Mouse (Mus musculus) embryonic fibroblast, embryonic 13.5 days (primary cell): ENCODE measurements around the gene Fer1l5. TPM values are rescaled to one million over a fixed set of nuclear protein-coding genes. Genes with fewer than 3 reads are reported as not detected.
A peak's percentile ranks its signal among the peaks of the same experiment; 100 is the strongest.

Source experiments
- H3K27ac ChIP-seq: 2 replicates; pipeline ENCODE4 v1.5.1; 2012; ENCODE audit warnings: low read length, control low read depth, inconsistent platforms; ENCODE audit not compliant: insufficient read depth
- H3K4me1 ChIP-seq: 2 replicates; pipeline ENCODE4 v1.6.1; 2011; ENCODE audit warnings: low read length; ENCODE audit not compliant: control insufficient read depth, insufficient read depth
- H3K4me3 ChIP-seq: 2 replicates; pipeline ENCODE4 v1.5.1; 2011; ENCODE audit warnings: mild to moderate bottlenecking, control low read depth, low read length; ENCODE audit not compliant: insufficient read depth
- CTCF ChIP-seq: IDR thresholded peaks from 2 replicates; pipeline ENCODE4 v1.5.1; 2011; ENCODE audit warnings: mild to moderate bottlenecking, control low read depth, low read length, moderate library complexity, borderline replicate concordance; ENCODE audit not compliant: insufficient read depth
- POLR2A ChIP-seq: IDR thresholded peaks from 2 replicates; pipeline ENCODE4 v1.6.1; 2011; ENCODE audit warnings: low read depth, mild to moderate bottlenecking, control low read depth, low read length, moderate library complexity
- polyA plus RNA-seq: library from polyadenylated mRNA; stranded (reverse); fragments of >200 nt; gene quantifications from 2 replicates; pipeline ENCODE4 v1.2.4, GENCODE M21; 2011; ENCODE audit warnings: low read depth; ENCODE audit not compliant: missing spikeins, insufficient read length

The Fer1l5 gene
- polyA plus RNA-seq: not detected in 2 replicates

DNA sequence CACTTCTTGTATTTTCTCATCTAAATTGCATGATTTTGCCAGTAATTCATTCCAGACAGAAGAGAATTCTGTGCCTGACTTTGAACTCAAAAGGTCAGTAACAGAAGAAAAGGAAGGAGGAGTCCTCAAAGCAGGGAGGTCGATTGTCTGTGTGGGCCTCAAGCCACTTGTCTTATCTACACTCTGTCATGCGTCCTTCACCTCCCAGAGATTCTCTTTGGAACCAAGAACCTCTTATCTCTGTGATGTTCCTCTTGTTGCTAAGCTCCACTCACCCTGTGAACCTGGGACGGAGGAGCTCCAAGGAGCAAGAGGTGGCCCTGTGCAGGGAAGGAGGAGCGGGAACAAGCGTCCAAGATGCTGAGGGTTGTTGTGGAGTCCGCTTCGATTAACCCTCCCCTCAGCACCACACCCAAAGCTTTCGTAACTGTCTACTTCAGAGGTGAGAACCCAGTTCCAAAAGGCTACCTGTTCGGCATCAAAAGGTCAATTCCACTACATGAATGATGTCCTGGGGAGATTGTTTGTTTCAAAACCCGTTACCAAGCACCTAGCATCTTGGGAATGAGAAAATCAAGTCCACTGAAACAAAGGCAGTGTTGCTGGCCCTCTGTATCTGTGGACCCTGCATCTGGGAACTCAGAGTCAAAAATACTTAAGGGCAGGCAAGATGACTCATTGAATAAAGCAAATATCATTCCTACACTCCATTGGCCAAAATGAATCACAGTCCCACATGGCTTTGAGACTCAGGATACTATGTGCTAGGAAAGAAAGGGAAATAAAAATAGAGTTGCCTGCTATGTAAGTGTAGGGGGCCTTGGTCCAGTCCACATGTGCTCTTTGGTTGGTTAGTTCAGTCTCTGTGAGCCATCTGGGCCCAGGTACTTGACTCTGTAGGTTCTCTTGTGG lies at the start of gene Fer1l5:
Gene Fer1l5 (plus strand): TSS at position 358 of the 912 bp plus-strand sequence.
- H3K4me3 ChIP-seq: no peak within 1 kb of the TSS
- TF ChIP-seq CTCF: no peak
- TF ChIP-seq POLR2A: no peak
- 0 out of 2 replicates have a peak, but pooled peaks cover 4% of the 10 kb centered on the region for H3K4me1 ChIP-seq
- H3K27ac ChIP-seq: no peak within 1 kb of the TSS

- H3K4me1 ChIP-seq: peaks cover 3% of the 10 kb centered on the region; the same call in 1 of the 2 replicates
- no peak overlapping the region for H3K4me3 ChIP-seq
- no peak overlapping the region for H3K27ac ChIP-seq
- TF ChIP-seq CTCF (no peak), POLR2A (no peak)
Measured at GRCm38 (mm10) chr1:36323076-36323475, 49.0 kb upstream of the Fer1l5 start.

- TF ChIP-seq POLR2A: no peak
- peak; percentile 66; the same call in 1 of the 2 replicates for TF ChIP-seq CTCF
- Histone ChIP-seq H3K27ac (no peak overlapping the region), H3K4me1 (peaks cover 3% of the 10 kb centered on the region; the same call in 1 of the 2 replicates), H3K4me3 (no peak overlapping the region)
Measured at GRCm38 (mm10) chr1:36323746-36324448, 48.2 kb upstream of the Fer1l5 start.

- TF ChIP-seq POLR2A (no peak), CTCF (no peak)
- peak overlapping the region; percentile 53 for H3K27ac ChIP-seq
Measured at GRCm38 (mm10) chr1:36325900-36326321, 46.2 kb upstream of the Fer1l5 start.

DNA sequence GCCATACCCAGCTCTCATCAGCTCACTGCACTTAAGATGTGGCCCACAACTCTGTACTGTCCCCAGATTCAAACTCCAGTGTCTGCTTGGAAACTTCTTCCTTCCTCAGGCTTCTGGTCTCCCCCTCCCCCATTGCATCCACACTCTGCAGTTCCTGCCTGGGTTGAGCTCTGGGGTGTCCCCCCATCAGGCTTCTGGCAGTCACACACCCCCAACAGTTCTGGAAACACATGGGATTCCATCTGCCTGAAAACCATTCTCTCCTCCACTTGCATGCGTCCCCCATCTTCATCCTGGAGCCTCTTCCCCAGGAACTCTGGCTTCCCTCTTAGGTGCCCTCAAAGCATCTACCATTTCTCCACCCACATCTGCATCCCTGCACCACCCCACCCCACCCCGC lies 45.3 kb upstream of the Fer1l5 start:
- TF ChIP-seq POLR2A: no peak
- TF ChIP-seq CTCF: no peak
- Histone ChIP-seq H3K4me3 (no peak overlapping the region), H3K4me1 (peaks cover 3% of the 10 kb centered on the region; the same call in 1 of the 2 replicates), H3K27ac (peak overlapping the region; percentile 53)

More at GRCm38 (mm10) chr1:36325900-36326321, 46.2 kb upstream of the Fer1l5 start:
- Histone ChIP-seq H3K4me1 (peaks cover 3% of the 10 kb centered on the region; the same call in 1 of the 2 replicates), H3K4me3 (no peak overlapping the region)

- Histone ChIP-seq H3K4me1 (no peaks in the 10 kb centered on the region), H3K27ac (no peak overlapping the region), H3K4me3 (no peak overlapping the region)
- no peak for TF ChIP-seq CTCF
- TF ChIP-seq POLR2A: no peak
Measured at GRCm38 (mm10) chr1:36331743-36332142, 40.3 kb upstream of the Fer1l5 start.

GRCm38 (mm10) chr1:36332955-36333887 lies 38.9 kb upstream of the Fer1l5 start:
- Histone ChIP-seq H3K4me3 (no peak overlapping the region), H3K4me1 (no peaks in the 10 kb centered on the region), H3K27ac (no peak overlapping the region)
- no peak for TF ChIP-seq CTCF
- no peak for TF ChIP-seq POLR2A

DNA sequence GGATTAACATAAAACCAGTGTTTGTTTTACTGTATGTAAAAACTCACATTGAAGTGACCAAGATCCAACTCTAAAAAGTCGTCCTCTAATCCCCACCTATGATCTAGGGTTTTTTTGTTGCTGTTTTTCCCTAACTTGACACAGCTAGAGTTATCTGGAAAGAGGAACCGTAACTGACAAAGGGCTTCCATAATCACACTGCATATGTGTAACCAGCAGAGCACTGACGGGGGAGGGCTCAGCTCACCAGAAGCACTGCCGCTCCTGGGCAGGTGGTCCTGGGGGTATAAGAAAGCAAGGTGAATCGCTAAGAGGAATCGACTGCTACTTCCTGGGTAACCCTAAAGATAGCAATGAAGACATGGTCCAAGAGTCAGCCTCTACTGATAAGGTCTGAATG lies 29.5 kb upstream of the Fer1l5 start:
- TF ChIP-seq CTCF (no peak), POLR2A (no peak)
- no peaks in the 10 kb centered on the region for H3K4me1 ChIP-seq
- no peak overlapping the region for H3K4me3 ChIP-seq
- H3K27ac ChIP-seq: no peak overlapping the region

DNA sequence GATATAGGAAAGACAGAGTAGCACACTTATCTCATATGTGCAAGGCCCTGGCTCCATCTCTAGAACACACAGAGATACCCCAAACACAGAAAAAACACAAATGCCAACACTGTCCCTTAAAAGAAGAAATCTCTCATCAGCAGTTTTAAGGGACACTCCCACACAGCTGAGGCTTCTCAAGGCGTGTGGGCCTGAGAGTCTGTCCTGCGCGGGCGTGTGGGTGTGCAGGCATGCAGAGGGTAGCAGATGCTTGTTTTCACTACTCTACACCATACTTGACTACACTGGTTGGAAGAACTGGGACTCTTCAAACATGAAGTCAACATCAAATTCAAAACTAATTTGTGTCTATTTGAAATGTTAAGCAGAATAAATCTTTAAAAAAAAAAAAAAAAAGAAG lies 19.7 kb upstream of the Fer1l5 start:
- Histone ChIP-seq H3K4me3 (no peak overlapping the region), H3K4me1 (no peaks in the 10 kb centered on the region), H3K27ac (no peak overlapping the region)
- no peak for TF ChIP-seq POLR2A
- TF ChIP-seq CTCF: no peak
